Mouse (Mus musculus) mesoderm, embryonic 11.5 days (tissue): ENCODE measurements around the gene Cers6.
A peak's percentile ranks its signal among the peaks of the same experiment; 100 is the strongest.

Source experiments
- DNase-seq: peaks from one replicate; pipeline ENCODE4 v3.0.0-alpha.2; 2012; ENCODE audit warnings: low read depth, low spot score

The Cers6 gene

GRCm38 (mm10) chr2:69015172-69015724 lies 154.0 kb downstream of the Cers6 start:
- DNase-seq, result no peak

GRCm38 (mm10) chr2:69015822-69016221 lies 154.6 kb downstream of the Cers6 start:
- no peak for DNase-seq

- no peak for DNase-seq
These were observed 157.9 kb downstream of the Cers6 start for GRCm38 (mm10) chr2:69019026-69019565.

- DNase-seq, result no peak
These were observed 158.7 kb downstream of the Cers6 start for GRCm38 (mm10) chr2:69019821-69020489.

- DNase-seq, result no peak
These were observed 159.5 kb downstream of the Cers6 start for GRCm38 (mm10) chr2:69020636-69021310.

DNA sequence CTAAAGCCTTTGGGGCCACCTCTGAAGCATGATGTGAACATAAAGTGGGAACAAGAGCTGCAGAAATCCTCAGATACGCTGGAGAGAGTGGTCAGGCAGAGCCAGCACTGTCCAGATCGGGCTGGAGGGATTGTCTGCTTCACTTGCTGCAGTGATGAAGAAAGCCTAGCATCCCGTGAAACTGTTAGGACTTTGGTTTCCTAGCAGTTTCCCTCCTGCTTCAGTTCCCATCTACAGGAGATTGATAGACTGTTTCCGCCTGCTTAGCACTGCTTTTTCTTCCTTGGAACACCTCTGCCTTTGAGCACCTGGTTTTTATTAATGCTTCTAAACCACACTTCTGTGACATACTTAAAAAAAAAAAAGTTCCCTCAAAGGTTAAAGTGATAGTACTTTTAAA lies 160.3 kb downstream of the Cers6 start:
- peak; percentile 45 for DNase-seq

DNA sequence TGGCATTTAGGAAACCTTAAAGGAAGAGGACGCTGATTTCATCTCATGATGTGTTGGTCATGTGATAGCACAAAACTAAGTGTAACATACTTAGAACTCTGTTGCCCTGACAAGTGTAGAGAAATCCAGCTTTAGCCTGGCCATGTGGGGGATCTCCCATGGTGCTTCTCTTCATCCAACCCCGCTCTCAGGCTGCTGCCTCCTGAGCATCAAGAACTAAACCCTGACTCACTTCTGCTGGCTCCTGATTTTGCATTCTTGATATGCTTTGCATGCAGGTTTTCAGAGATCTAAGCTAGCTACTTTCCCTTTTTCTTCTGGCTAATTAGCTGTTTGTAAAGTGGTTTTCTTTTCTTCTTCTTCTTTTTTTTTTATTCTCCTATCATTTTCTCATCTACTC lies 163.6 kb downstream of the Cers6 start:
- DNase-seq, result no peak

DNA sequence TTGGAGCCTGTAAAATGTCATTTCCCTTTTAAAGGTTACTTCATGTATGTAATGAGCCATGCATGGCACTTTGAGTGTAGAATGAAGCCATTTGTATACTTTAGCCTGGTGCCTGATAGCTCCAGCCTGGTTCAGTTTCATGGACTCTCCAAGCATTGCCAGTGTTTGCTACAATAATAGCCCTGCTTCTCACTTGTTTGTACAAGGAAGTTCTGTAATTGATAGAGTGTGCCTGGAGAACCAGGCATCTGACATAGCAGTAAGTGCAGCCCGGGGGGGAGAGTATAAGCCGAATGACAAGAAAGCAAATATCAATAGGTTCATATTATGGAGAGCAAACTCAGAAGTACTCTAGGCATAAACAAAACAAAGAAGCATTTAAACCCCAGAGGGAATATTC lies 171.3 kb downstream of the Cers6 start:
- no peak for DNase-seq

GRCm38 (mm10) chr2:69035457-69035856 lies 174.2 kb downstream of the Cers6 start:
- DNase-seq, result peak; percentile 50

DNA sequence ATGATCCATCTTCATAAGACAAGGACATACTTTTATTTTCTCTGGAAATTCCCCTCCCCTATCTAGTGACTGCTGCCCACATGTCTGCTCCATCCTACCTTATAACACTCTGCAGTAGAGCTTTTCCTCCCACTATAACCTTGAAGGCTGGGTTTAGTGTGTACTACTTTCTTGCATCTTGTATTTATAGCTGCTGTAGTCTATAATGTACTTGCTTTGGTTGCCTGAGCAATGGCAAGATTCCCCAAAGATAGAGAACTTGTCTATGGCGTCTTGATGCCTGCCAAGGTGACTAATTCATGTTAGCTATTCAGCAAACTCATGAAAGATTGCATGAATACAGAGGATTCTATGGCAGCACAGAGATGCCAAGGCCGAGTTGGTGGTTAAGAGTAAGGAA lies 176.1 kb downstream of the Cers6 start:
- DNase-seq, result no peak

DNA sequence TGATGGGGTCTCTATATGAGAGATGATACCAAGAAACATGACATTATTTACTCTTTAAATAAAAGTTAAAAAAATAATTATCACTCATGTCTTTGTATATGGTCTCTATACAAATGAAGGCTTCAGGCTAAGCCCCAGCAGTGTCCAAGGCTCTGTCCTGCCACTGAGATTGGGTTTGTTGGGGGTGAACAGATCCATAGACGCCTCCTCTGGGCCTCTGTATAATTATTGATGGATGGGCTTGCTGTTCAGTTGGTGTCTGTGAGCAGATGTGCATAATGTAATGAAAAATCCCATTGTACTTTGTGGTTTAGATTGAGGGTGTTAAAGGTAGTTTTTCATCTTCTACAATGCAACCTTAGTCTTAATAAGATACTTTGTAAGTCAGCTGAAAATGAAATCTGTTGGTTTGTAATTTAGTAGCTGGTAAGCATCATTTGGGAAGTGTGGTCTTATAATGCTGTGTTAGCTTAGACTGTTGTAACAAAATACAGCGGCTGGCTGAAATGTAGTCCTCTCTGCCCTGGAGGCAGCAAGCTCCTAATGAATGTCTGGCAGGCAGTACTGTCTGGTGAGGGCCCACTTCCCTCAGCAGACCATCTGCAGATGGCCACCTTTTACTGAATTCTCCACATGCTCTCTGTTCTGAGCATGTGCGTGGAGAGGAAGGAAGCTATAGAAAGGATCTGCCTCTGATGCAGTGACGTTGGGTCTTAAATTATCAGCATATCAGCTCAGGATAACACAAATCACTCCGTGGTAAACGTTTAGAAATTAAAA lies 181.3 kb downstream of the Cers6 start:
- peak; percentile 37 for DNase-seq

DNA sequence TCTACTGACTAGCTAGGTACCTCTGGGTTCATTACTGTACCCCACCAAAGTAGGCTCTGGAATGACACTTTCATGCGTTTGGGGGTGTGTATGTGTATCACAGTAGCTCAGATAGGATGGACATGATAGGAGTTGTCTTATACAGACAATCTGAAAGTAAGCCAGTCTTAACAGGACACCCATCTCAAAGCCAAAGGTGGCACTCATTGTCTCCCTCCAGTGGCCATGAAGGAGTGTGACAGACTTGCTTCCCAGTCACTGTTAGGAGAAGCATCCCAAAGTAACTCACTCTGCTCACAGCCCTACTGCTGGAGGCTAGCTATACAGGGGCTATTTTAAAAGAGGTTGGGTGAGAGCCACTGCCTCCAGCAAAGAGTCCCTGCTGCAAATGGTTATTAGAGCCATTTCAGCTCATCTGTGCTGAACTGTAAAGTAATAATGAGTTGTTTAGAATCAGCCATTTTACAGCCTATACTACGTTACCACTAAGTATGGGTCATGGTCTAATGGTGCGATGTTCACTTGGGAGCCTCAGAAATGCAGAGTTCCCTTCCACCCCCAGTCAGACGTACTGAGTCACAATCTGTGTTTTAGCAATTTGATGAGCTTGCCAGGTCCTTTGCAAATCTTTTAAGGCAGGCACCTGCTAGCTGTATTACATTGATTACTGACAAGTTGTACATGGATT lies 182.3 kb downstream of the Cers6 start:
- peak; percentile 71 for DNase-seq

- no peak for DNase-seq
These were observed 184.7 kb downstream of the Cers6 start for GRCm38 (mm10) chr2:69045926-69046325.

- peak; percentile 46 for DNase-seq
These were observed 186.1 kb downstream of the Cers6 start for GRCm38 (mm10) chr2:69047297-69047696.

DNA sequence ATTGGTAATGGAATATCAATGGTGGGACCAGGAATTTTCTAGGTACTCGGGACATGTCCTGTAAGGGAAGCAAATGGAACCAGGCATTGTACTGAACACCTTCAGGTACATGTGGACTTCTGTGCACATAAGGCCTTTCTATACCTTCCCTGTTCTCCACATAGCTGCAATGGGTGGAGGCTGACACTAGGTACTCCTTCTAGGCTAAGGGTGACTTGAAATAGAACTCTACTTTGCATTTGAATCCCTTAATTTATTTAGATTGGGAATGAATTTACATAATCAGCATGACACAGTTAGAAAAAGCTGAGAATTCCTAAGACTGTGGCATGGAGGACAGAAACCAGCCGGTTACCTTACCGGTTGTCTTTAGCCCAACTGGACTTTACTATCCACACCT lies 186.6 kb downstream of the Cers6 start:
- DNase-seq, result no peak

- peak; percentile 23 for DNase-seq
These were observed 187.9 kb downstream of the Cers6 start for GRCm38 (mm10) chr2:69049179-69049578.

DNA sequence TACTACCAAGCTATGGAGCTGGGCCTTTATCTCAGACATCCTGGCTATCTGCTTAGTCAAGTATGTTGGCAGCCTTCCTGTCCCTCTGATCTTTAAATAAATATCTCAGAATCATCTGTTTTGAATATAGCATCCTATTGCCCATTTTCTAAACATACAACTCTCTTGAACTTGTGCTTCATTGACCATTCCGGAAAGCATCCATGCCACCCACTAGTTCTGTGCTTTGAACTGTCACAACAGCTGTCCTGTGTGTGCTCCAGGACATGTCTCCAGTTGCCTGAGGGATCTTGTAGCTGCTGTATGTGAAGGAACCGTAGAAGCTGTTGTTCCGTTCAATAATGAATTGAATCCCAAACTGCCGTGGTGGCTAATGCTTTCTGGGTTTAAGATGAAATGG lies 188.9 kb downstream of the Cers6 start:
- no peak for DNase-seq

DNA sequence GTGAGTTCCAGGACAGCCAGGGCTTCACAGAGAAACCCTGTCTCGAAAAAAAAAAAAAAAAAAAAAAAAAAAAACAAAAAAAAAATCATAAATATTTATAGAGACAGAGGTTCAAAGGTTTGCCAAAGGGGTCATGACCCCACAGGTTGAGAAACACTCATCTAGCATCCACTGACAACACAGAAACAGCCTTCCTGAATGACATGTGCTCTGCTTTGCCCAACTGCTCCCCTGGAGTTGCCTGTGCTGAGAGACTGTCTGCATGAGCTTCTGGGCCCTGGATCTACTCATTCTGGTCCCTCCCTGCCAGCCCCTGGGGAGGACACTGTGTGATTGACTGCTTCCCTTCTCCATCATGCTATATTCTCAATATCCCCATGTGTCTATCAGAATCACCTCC lies 190.4 kb downstream of the Cers6 start:
- no peak for DNase-seq

- DNase-seq, result peak; percentile 41
These were observed 192.1 kb downstream of the Cers6 start for GRCm38 (mm10) chr2:69053210-69053858.

DNA sequence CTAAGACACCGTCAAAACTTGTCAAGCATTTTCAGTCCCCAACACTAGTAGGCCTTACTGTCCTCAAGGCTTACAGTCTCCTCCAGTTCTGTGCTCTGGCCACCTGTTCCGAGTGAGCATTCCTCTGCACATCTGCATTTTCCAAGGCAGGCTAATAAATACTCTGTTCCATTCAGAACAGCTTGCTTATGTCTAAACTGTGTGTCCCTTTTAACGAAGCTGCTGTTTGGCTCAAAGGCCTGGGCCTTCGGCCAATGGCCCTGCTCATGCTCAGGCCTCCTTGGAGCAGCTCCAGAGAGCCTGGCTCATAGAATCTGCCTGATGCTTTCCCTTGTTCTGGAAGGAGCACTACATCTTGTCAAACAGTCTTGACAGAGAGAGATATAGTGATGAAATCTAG lies 193.0 kb downstream of the Cers6 start:
- DNase-seq, result no peak

- DNase-seq, result no peak
These were observed 193.9 kb downstream of the Cers6 start for GRCm38 (mm10) chr2:69055174-69055573.
